Mouse (Mus musculus) myocyte (in vitro differentiated cells): ENCODE results near the gene Rps2.
A peak's percentile ranks its signal among the peaks of the same experiment; 100 is the strongest.
"Not testable (repeated sequence)": the region's sequence is repeated elsewhere in the genome, so short reads cannot be mapped to it uniquely, and the experiment has no call there.

Experiments used
- CEBPB ChIP-seq: IDR thresholded peaks from 2 replicates; pipeline ENCODE4 v1.6.1; 2011; ENCODE audit warnings: mild to moderate bottlenecking, moderate library complexity; ENCODE audit not compliant: poor library complexity, insufficient read depth, severe bottlenecking
- E2F4 ChIP-seq: IDR thresholded peaks from one replicate; pipeline ENCODE4 v1.6.1; 2011; ENCODE audit warnings: mild to moderate bottlenecking, control low read depth, moderate library complexity; ENCODE audit not compliant: insufficient read depth
- MAX ChIP-seq: IDR thresholded peaks from one replicate; pipeline ENCODE4 v1.6.1; 2011; ENCODE audit warnings: low read depth, mild to moderate bottlenecking, control low read depth
- MYOD1 ChIP-seq, 3 experiments: IDR thresholded peaks; one replicate each; pipeline ENCODE4 v1.6.1; 2011; ENCODE audit warnings: control low read depth in 2 of 3, low read depth in 2 of 3, mild to moderate bottlenecking in 2 of 3, moderate library complexity in 1 of 3; ENCODE audit not compliant: insufficient read length in 2 of 3, control insufficient read depth in 1 of 3
- MYOG ChIP-seq, 3 experiments: IDR thresholded peaks; one replicate each; pipeline ENCODE4 v1.6.1; 2011; ENCODE audit warnings: control low read depth in 2 of 3, low read depth in 2 of 3, mild to moderate bottlenecking in 2 of 3; ENCODE audit not compliant: insufficient read length in 2 of 3, control insufficient read depth in 1 of 3, insufficient read depth in 1 of 3
- POLR2A ChIP-seq: IDR thresholded peaks from one replicate; pipeline ENCODE4 v1.6.1; 2011; ENCODE audit warnings: low read depth, mild to moderate bottlenecking, control low read depth, moderate library complexity; ENCODE audit not compliant: insufficient read length
- POLR2AphosphoS2 ChIP-seq: IDR thresholded peaks from one replicate; pipeline ENCODE4 v1.6.1; 2011; ENCODE audit warnings: low read depth, control low read depth; ENCODE audit not compliant: insufficient read length
- SRF ChIP-seq: IDR thresholded peaks from one replicate; pipeline ENCODE4 v1.6.1; 2011; ENCODE audit warnings: low read depth; ENCODE audit not compliant: control insufficient read depth, insufficient read length
- TCF12 ChIP-seq: IDR thresholded peaks from one replicate; pipeline ENCODE4 v1.6.1; 2011; ENCODE audit warnings: mild to moderate bottlenecking, control low read depth; ENCODE audit not compliant: poor library complexity, insufficient read depth, severe bottlenecking

DNA sequence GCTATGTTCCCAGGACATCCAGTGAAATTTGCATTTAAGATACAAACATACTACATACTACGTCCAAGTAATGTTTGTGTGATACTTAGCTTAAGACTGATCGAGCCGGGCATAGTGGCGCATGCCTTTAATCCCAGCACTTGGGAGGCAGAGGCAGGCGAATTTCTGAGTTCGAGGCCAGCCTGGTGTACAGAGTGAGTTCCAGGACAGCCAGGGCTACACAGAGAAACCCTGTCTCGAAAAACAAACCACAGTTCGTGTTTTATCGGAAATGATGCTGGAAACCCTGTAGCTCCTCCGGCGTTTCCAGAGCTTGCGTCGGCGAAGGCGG, 48.7 kb upstream of the Rps2 start:
- TF ChIP-seq MAX; POLR2A; POLR2AphosphoS2; TCF12; MYOG (IDR thresholded peaks at IDR 0.05; ENCODE audit: control insufficient read depth in 1 of 3, insufficient read depth in 1 of 3, insufficient read length in 2 of 3, low read depth in 2 of 3); SRF; E2F4; MYOD1 (IDR thresholded peaks at IDR 0.05; ENCODE audit: control insufficient read depth in 1 of 3, insufficient read length in 2 of 3, low read depth in 2 of 3): not testable (repeated sequence)
- peak; percentile 65; the same call in 1 of the 2 replicates for TF ChIP-seq CEBPB
